Mouse (Mus musculus) spleen, adult 2 months (tissue): Measurements from ENCODE around the gene Rtf1.

Source experiments
- CTCF ChIP-seq: fragments of 200-500 bp; IDR thresholded peaks from 2 replicates; pipeline ENCODE4 v1.5.1; 2011; ENCODE audit warnings: mild to moderate bottlenecking, inconsistent platforms; ENCODE audit not compliant: insufficient read depth, insufficient read length, insufficient replicate concordance; ENCODE audit errors: extremely low read depth
- POLR2A ChIP-seq: fragments of 200-500 bp; IDR thresholded peaks from 2 replicates; pipeline ENCODE4 v1.6.1; 2011; ENCODE audit warnings: low read depth, low read length, inconsistent platforms

DNA sequence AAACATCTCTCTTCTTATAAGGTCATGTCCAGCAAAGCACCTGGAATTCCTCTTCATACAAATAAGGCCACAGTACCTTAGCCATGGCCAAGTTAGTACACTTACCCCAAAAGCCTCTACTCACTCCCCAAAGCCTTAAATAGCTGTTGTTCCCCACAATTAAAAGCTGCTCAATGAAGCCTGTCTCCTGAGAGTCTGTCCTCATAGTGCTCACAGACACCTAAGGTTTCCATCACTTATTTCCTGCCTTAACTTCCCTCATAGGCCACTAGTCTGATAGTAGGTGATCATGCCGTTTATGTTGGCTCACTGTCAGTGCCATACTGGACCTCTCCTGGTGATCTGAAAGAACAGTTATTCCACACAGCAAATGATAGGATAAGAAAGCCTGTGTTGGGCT, 87.4 kb downstream of the Rtf1 start:
- TF ChIP-seq CTCF (no peak), POLR2A (no peak)
